Mouse (Mus musculus) heart, adult 2 months (tissue): ENCODE results near the gene Naaladl2.

Experiments
- CTCF ChIP-seq: fragments of 200-600 bp; IDR thresholded peaks from 2 replicates; pipeline ENCODE4 v1.8.1; 2022; ENCODE audit warnings: antibody characterized with exemption, mild to moderate bottlenecking, moderate library complexity
- EP300 ChIP-seq: fragments of 200-500 bp; IDR thresholded peaks from 2 replicates; pipeline ENCODE4 v1.6.1; 2011; ENCODE audit warnings: low read depth, low read length, control low read depth; ENCODE audit not compliant: insufficient read depth
- POLR2A ChIP-seq: fragments of 200-500 bp; IDR thresholded peaks from 2 replicates; pipeline ENCODE4 v1.6.1; 2011; ENCODE audit warnings: mild to moderate bottlenecking, low read depth, low read length, control low read depth; ENCODE audit not compliant: insufficient read depth

DNA sequence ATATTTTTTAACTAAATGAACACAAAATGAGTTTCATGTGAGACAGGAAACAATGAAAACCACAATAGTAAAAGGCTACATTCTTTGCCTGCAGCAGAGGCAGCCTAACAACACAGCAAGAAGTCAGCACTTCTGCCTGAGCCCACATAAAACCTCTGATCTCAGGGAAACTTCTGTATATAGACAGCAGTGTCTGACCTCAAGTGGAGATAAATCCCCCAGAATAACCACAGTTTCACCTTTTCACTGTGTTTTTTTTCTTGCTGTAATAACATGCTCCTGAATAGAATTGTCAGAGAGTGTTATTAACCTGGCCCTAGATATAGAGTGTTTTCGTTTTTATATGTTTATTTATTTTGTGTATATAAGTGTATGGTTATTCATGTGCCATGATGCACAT lies 1286.8 kb downstream of the Naaladl2 start:
- TF ChIP-seq EP300 (no peak), POLR2A (no peak), CTCF (no peak)
